Mouse (Mus musculus) embryonic facial prominence, embryonic 14.5 days (tissue): Measurements from ENCODE around the gene Dhrs2. TPM values are rescaled to one million over a fixed set of nuclear protein-coding genes. Genes with fewer than 3 reads are reported as not detected.

Experiments used
- ATAC-seq: fragments of 200-750 bp; cut with Nextera tagmentation; 2 replicates; pipeline ENCODE4 v1.8.0; 2017; ENCODE audit warnings: low read depth, moderate number of reproducible peaks, moderate TSS enrichment
- DNase-seq: peaks from one replicate; pipeline ENCODE4 v3.0.0-alpha.2; 2015; ENCODE audit warnings: low spot score
- H3K27ac ChIP-seq: fragments of 300-500 bp; sonication (generic); replicated peaks from 2 replicates; pipeline ENCODE4 v1.5.1; 2014; ENCODE audit warnings: low read depth, mild to moderate bottlenecking, low read length, moderate library complexity
- H3K27me3 ChIP-seq: fragments of 300-500 bp; sonication (generic); replicated peaks from 2 replicates; pipeline ENCODE4 v1.6.1; 2014; ENCODE audit warnings: low read length; ENCODE audit not compliant: control insufficient read depth, insufficient read depth
- H3K36me3 ChIP-seq: fragments of 300-500 bp; sonication (generic); 2 replicates; pipeline ENCODE4 v1.6.1; 2014; ENCODE audit warnings: low read length, mixed read lengths; ENCODE audit not compliant: control insufficient read depth, insufficient read depth
- H3K4me1 ChIP-seq: fragments of 300-500 bp; sonication (generic); 2 replicates; pipeline ENCODE4 v1.6.1; 2014; ENCODE audit warnings: antibody characterized with exemption, low read length; ENCODE audit not compliant: control insufficient read depth, insufficient read depth
- H3K4me2 ChIP-seq: fragments of 300-500 bp; sonication (generic); 2 replicates; pipeline ENCODE4 v1.6.1; 2014; ENCODE audit warnings: low read depth, mild to moderate bottlenecking, low read length, moderate library complexity, mixed read lengths
- H3K4me3 ChIP-seq: fragments of 300-500 bp; sonication (generic); 2 replicates; pipeline ENCODE4 v1.5.1; 2014; ENCODE audit warnings: low read depth, mild to moderate bottlenecking, low read length
- H3K9ac ChIP-seq: fragments of 300-500 bp; sonication (generic); 2 replicates; pipeline ENCODE4 v1.6.1; 2014; ENCODE audit warnings: low read depth, mild to moderate bottlenecking, low read length, moderate library complexity, mixed read lengths
- H3K9me3 ChIP-seq: fragments of 300-500 bp; sonication (generic); 2 replicates; pipeline ENCODE4 v1.6.1; 2016; ENCODE audit warnings: low read length; ENCODE audit not compliant: control insufficient read depth
- WGBS: fragments of 180-500 bp; shearing (Covaris S2); extraction: QIAGEN DNeasy Blood & Tissue Kit; methylation state at CpG from one replicate; pipeline ENCODE4 v1.1.7; 2014; 5-methylcytosine and 5-hydroxymethylcytosine counted together
- polyA plus RNA-seq: library from polyadenylated mRNA; unstranded; fragments of >200 nt; fragmentation: Nextera tagmentation; extraction: Ambion mirVana; gene quantifications from 2 replicates; pipeline ENCODE4 v1.2.1, GENCODE M21; 2014

Dhrs2 gene
- polyA plus RNA-seq, 1 experiment from 2014 or later = 5.7 TPM

GRCm38 (mm10) chr14:55193876-55194635 lies 27.8 kb upstream of the Dhrs2 start:
- Histone ChIP-seq H3K27me3 (no peaks in the 10 kb centered on the region), H3K4me2 (0 out of 2 replicates have a peak overlapping the region, but pooled peaks have one; percentile 11), H3K4me3 (no peak overlapping the region), H3K36me3 (no peaks in the 10 kb centered on the region), H3K9ac (no peak overlapping the region), H3K9me3 (no peaks in the 10 kb centered on the region), H3K4me1 (0 out of 2 replicates have a peak, but pooled peaks cover 6% of the 10 kb centered on the region), H3K27ac (no peak overlapping the region)
- ATAC-seq (peak; percentile 41; the same call in 1 of the 2 replicates), DNase-seq (peak; percentile 53)
- 51% methylated on average over 14 of the region's 14 CpGs for WGBS

GRCm38 (mm10) chr14:55194786-55195185 lies 27.0 kb upstream of the Dhrs2 start:
- DNase-seq = peak; percentile 69
- no peaks in the 10 kb centered on the region for H3K27me3 ChIP-seq
- H3K9me3 ChIP-seq = no peaks in the 10 kb centered on the region
- H3K27ac ChIP-seq = no peak overlapping the region
- H3K36me3 ChIP-seq = no peaks in the 10 kb centered on the region
- ATAC-seq = peak; percentile 67; the same call in 1 of the 2 replicates
- H3K9ac ChIP-seq = no peak overlapping the region
- no peak overlapping the region for H3K4me3 ChIP-seq
- no peaks in the 10 kb centered on the region for H3K4me1 ChIP-seq
- H3K4me2 ChIP-seq = no peak overlapping the region
- WGBS = 32% methylated on average over 6 of the region's 6 CpGs

- WGBS = 42% methylated on average over 2 of the region's 2 CpGs
- H3K9ac ChIP-seq = no peak overlapping the region
- H3K27me3 ChIP-seq = no peaks in the 10 kb centered on the region
- no peak overlapping the region for H3K4me3 ChIP-seq
- H3K9me3 ChIP-seq = no peaks in the 10 kb centered on the region
- DNase-seq (no peak), ATAC-seq (no peak)
- no peaks in the 10 kb centered on the region for H3K4me1 ChIP-seq
- no peaks in the 10 kb centered on the region for H3K36me3 ChIP-seq
- H3K27ac ChIP-seq = no peak overlapping the region
- H3K4me2 ChIP-seq = no peak overlapping the region
Measured at GRCm38 (mm10) chr14:55197121-55197520, 24.7 kb upstream of the Dhrs2 start.

- Histone ChIP-seq H3K4me1 (no peaks in the 10 kb centered on the region), H3K9me3 (no peaks in the 10 kb centered on the region), H3K27me3 (no peaks in the 10 kb centered on the region), H3K4me3 (no peak overlapping the region), H3K27ac (no peak overlapping the region), H3K4me2 (no peak overlapping the region), H3K36me3 (no peaks in the 10 kb centered on the region), H3K9ac (no peak overlapping the region)
- WGBS = 75% methylated on average over 2 of the region's 2 CpGs
- DNase-seq = no peak
- ATAC-seq = no peak
Measured at GRCm38 (mm10) chr14:55198187-55198586, 23.6 kb upstream of the Dhrs2 start.

- Histone ChIP-seq H3K9me3 (no peaks in the 10 kb centered on the region), H3K4me1 (no peaks in the 10 kb centered on the region), H3K36me3 (no peaks in the 10 kb centered on the region), H3K27me3 (no peaks in the 10 kb centered on the region), H3K4me3 (no peak overlapping the region), H3K9ac (no peak overlapping the region), H3K4me2 (no peak overlapping the region), H3K27ac (no peak overlapping the region)
- DNase-seq (no peak), ATAC-seq (no peak)
- WGBS = 62% methylated on average over 3 of the region's 3 CpGs
Measured at GRCm38 (mm10) chr14:55204544-55204943, 17.3 kb upstream of the Dhrs2 start.

GRCm38 (mm10) chr14:55205045-55205750 lies 16.6 kb upstream of the Dhrs2 start:
- no peak overlapping the region for H3K4me3 ChIP-seq
- peak; percentile 17 for DNase-seq

GRCm38 (mm10) chr14:55208306-55208705 lies 13.5 kb upstream of the Dhrs2 start:
- 80% methylated on average over 2 of the region's 2 CpGs for WGBS
- DNase-seq (no peak), ATAC-seq (no peak)
- H3K9ac ChIP-seq = no peak overlapping the region
- no peak overlapping the region for H3K4me3 ChIP-seq
- no peaks in the 10 kb centered on the region for H3K36me3 ChIP-seq
- H3K27ac ChIP-seq = no peak overlapping the region
- H3K4me2 ChIP-seq = no peak overlapping the region
- no peaks in the 10 kb centered on the region for H3K9me3 ChIP-seq
- H3K27me3 ChIP-seq = no peaks in the 10 kb centered on the region
- H3K4me1 ChIP-seq = no peaks in the 10 kb centered on the region

More at GRCm38 (mm10) chr14:55205045-55205750, 16.6 kb upstream of the Dhrs2 start:
- ATAC-seq = peak; percentile 83; the same call in 1 of the 2 replicates
- WGBS = 48% methylated on average over 3 of the region's 3 CpGs
- H3K4me1 ChIP-seq = no peaks in the 10 kb centered on the region
- H3K9me3 ChIP-seq = no peaks in the 10 kb centered on the region
- no peaks in the 10 kb centered on the region for H3K36me3 ChIP-seq
- H3K27me3 ChIP-seq = no peaks in the 10 kb centered on the region
- H3K9ac ChIP-seq = no peak overlapping the region
- no peak overlapping the region for H3K27ac ChIP-seq
- H3K4me2 ChIP-seq = no peak overlapping the region

GRCm38 (mm10) chr14:55213621-55214020 lies 8.2 kb upstream of the Dhrs2 start:
- Histone ChIP-seq H3K9ac (no peak overlapping the region), H3K27ac (no peak overlapping the region), H3K27me3 (no peaks in the 10 kb centered on the region), H3K4me2 (no peak overlapping the region), H3K9me3 (no peaks in the 10 kb centered on the region), H3K4me3 (no peak overlapping the region), H3K4me1 (no peaks in the 10 kb centered on the region), H3K36me3 (no peaks in the 10 kb centered on the region)
- DNase-seq (no peak), ATAC-seq (no peak)
- 89% methylated on average over 3 of the region's 3 CpGs for WGBS
